Mouse (Mus musculus) midbrain, embryonic 15.5 days (tissue): ENCODE measurements around the gene Ldhd. TPM values are rescaled to one million over a fixed set of nuclear protein-coding genes. Genes with fewer than 3 reads are reported as not detected.

Experiments
- ATAC-seq: fragments of 200-750 bp; cut with Nextera tagmentation; replicated peaks from 2 replicates; pipeline ENCODE4 v1.8.0; 2017; ENCODE audit warnings: moderate TSS enrichment
- H3K27ac ChIP-seq: fragments of 300-500 bp; sonication (generic); 2 replicates; pipeline ENCODE4 v1.5.1; 2015; ENCODE audit warnings: mild to moderate bottlenecking, inconsistent platforms
- H3K27me3 ChIP-seq: fragments of 300-500 bp; sonication (generic); replicated peaks from 2 replicates; pipeline ENCODE4 v1.6.1; 2015; ENCODE audit warnings: inconsistent platforms
- H3K36me3 ChIP-seq: fragments of 300-500 bp; sonication (generic); replicated peaks from 2 replicates; pipeline ENCODE4 v1.6.1; 2015; ENCODE audit warnings: inconsistent platforms
- H3K4me1 ChIP-seq: fragments of 300-500 bp; sonication (generic); 2 replicates; pipeline ENCODE4 v1.6.1; 2015; ENCODE audit warnings: inconsistent platforms
- H3K4me2 ChIP-seq: fragments of 300-500 bp; sonication (generic); 2 replicates; pipeline ENCODE4 v1.6.1; 2015; ENCODE audit warnings: inconsistent platforms, mild to moderate bottlenecking, moderate library complexity
- H3K4me3 ChIP-seq: fragments of 300-500 bp; sonication (generic); 2 replicates; pipeline ENCODE4 v1.5.1; 2015; ENCODE audit warnings: mild to moderate bottlenecking, inconsistent platforms
- H3K9ac ChIP-seq: fragments of 300-500 bp; sonication (generic); 2 replicates; pipeline ENCODE4 v1.6.1; 2015; ENCODE audit warnings: mild to moderate bottlenecking, inconsistent platforms
- H3K9me3 ChIP-seq: fragments of 300-500 bp; sonication (generic); 2 replicates; pipeline ENCODE4 v1.6.1; 2016; ENCODE audit warnings: inconsistent platforms
- WGBS: fragments of 180-500 bp; shearing (Covaris S2); methylation state at CpG from one replicate; pipeline ENCODE4 v1.1.7; 2015; ENCODE audit warnings: mixed read lengths; 5-methylcytosine and 5-hydroxymethylcytosine counted together
- polyA plus RNA-seq: library from polyadenylated mRNA; unstranded; fragments of >200 nt; fragmentation: Nextera tagmentation; extraction: Ambion mirVana; gene quantifications from 2 replicates; pipeline ENCODE4 v1.2.1, GENCODE M21; 2015

Ldhd gene
- polyA plus RNA-seq, result 0.71 and 0.82 TPM in 2 replicates

DNA sequence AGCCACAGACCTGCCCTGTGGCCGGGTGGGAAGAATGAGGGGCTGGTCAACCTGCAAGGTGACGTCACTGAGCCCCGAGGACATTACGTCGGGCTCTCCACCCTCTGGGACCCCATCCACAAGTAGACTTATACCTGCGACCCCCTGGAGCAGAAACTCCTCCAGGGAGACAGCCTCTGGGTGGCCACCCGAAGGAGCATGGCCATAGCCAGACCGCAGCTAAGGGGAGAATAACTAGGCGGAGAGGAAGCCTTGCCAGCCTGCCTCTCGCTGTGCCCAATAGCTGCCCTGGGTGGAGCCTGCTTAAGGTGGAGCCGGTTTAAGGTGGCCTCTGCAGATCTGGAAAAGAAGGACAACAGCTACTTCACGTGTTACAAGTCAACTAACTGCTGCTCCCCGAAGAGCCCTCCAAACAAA is at the start of gene Ldhd:
Gene Ldhd (minus strand): TSS at position 270 of the 417 bp plus-strand sequence.
- Histone ChIP-seq H3K27ac (no peak within 1 kb of the TSS), H3K36me3 (no peaks in the 10 kb centered on the region), H3K4me2 (peak within 1 kb of the TSS; percentile 42), H3K4me1 (peaks cover 6% of the 10 kb centered on the region; the same call in 1 of the 2 replicates), H3K27me3 (no peaks in the 10 kb centered on the region), H3K4me3 (peak within 1 kb of the TSS; percentile 27), H3K9me3 (no peaks in the 10 kb centered on the region), H3K9ac (no peak within 1 kb of the TSS)
- no peak; the same call in 1 of the 2 replicates for ATAC-seq
- 29% methylated on average over 13 of the region's 13 CpGs for WGBS

- no peak for ATAC-seq
- Histone ChIP-seq H3K9me3 (no peaks in the 10 kb centered on the region), H3K4me1 (no peaks in the 10 kb centered on the region), H3K4me2 (no peak overlapping the region), H3K4me3 (no peak overlapping the region), H3K27me3 (no peaks in the 10 kb centered on the region), H3K9ac (no peak overlapping the region), H3K27ac (no peak overlapping the region), H3K36me3 (no peaks in the 10 kb centered on the region)
- 90% methylated on average over 7 of the region's 7 CpGs for WGBS
Observed at GRCm38 (mm10) chr8:111678848-111679247, 48.7 kb upstream of the Ldhd start.

DNA sequence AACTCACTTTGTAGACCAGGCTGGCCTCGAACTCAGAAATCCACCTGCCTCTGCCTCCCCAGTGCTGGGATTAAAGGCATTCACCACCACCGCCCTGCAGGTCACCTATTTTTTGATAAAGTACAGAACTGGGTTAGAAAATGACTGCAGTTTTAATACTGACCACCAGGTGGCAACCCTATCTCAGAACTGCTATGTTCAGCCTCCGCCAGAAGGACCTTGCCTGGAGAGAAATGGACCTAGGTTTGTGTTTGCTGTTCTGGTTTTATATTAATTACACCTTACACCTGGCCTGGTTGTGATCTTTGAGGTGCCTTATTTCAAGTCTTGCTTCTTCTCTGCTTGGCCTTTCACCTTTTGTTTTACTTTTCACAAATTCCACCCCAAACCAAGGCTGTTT is 47.9 kb upstream of the Ldhd start:
- no peak overlapping the region for H3K27ac ChIP-seq
- WGBS, result 33% methylated on average over 3 of the region's 3 CpGs
- no peaks in the 10 kb centered on the region for H3K4me1 ChIP-seq
- peak; percentile 33; the same call in 1 of the 2 replicates for ATAC-seq
- H3K4me2 ChIP-seq, result no peak overlapping the region
- H3K9me3 ChIP-seq, result no peaks in the 10 kb centered on the region
- no peaks in the 10 kb centered on the region for H3K36me3 ChIP-seq
- H3K27me3 ChIP-seq, result no peaks in the 10 kb centered on the region
- no peak overlapping the region for H3K4me3 ChIP-seq
- H3K9ac ChIP-seq, result no peak overlapping the region

DNA sequence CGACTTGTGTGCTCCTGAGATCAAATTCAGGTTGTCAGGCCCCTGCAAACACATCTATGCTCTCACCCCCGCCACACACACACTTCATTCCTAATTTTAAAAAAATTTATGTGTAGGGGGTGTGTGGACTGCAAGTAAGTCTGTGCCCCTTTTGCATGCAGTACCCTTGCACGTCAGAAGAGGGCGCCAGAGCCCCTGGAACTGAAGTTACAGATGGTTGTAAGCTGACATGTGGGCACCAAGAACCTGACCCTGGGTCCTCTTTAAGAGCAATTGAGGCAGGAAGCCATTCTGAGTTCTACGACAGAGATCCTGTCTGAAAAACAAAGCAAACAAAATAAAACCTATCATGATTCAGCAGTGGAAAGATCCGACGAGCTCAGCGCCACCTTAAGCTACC is 46.1 kb upstream of the Ldhd start:
- 82% methylated on average over 8 of the region's 8 CpGs for WGBS
- Histone ChIP-seq H3K36me3 (no peaks in the 10 kb centered on the region), H3K27ac (no peak overlapping the region), H3K4me3 (no peak overlapping the region), H3K27me3 (no peaks in the 10 kb centered on the region), H3K9ac (no peak overlapping the region), H3K9me3 (no peaks in the 10 kb centered on the region), H3K4me2 (no peak overlapping the region), H3K4me1 (no peaks in the 10 kb centered on the region)
- no peak for ATAC-seq

- Histone ChIP-seq H3K36me3 (peaks cover 21% of the 10 kb centered on the region), H3K27ac (no peak overlapping the region), H3K9me3 (no peaks in the 10 kb centered on the region), H3K9ac (no peak overlapping the region), H3K27me3 (no peaks in the 10 kb centered on the region), H3K4me1 (no peaks in the 10 kb centered on the region), H3K4me2 (no peak overlapping the region), H3K4me3 (no peak overlapping the region)
- no peak for ATAC-seq
- 95% methylated on average over 2 of the region's 2 CpGs for WGBS
Observed at GRCm38 (mm10) chr8:111666751-111667150, 36.6 kb upstream of the Ldhd start.

DNA sequence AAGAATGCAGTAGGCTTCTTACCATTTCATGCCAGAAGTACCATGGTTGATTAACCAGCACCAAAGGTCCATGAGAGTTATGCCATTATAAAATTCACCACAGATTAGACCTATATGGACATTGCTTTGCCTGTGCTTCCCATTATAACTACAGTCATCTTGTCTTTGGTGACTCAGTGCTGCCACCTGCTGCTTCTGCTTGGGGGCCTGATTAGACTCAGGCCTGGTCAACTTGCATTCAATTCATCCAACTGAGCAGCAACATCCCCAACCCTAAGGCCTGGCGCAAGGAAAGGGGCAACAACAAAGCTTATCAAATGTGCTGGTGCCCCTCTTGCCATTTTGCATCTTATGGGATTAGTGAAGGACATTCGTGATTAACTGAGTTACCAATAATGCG is 32.3 kb upstream of the Ldhd start:
- 89% methylated on average over 3 of the region's 3 CpGs for WGBS
- Histone ChIP-seq H3K4me3 (no peak overlapping the region), H3K36me3 (no peaks in the 10 kb centered on the region), H3K27me3 (no peaks in the 10 kb centered on the region), H3K9ac (no peak overlapping the region), H3K4me1 (no peaks in the 10 kb centered on the region), H3K4me2 (no peak overlapping the region), H3K27ac (no peak overlapping the region), H3K9me3 (no peaks in the 10 kb centered on the region)
- ATAC-seq, result no peak

DNA sequence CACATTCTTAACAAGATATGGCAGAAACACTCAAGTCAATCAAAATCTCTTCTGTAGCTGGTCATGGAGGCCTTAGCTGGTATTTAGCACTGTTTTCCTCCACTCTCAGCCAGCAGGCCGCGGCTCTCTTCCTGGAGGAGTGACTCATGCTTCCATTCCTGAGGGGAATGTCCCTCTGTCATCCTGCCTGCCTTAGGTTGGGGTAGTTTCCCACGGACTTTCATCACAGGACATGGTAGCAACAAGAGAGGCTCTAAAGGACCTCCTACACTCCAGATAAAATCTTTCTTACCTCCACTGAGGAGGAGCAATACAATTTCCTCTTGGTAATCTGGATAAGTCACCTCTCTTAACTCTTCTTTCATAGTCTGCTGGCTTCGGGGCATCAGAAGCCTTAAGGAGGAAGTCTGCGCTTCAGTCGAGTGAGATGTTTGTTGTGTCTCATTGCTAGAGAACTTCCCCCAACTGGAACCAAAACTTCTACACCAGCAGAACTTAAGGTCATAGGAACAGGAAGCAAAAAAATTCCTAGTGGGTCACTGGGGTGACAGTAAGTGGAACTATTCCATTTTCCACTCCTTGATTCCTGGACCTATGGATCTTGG is 28.7 kb upstream of the Ldhd start:
- ATAC-seq, result no peak
- 85% methylated on average over 6 of the region's 6 CpGs for WGBS

GRCm38 (mm10) chr8:111657312-111657854 is 27.2 kb upstream of the Ldhd start:
- no peak for ATAC-seq
- Histone ChIP-seq H3K27me3 (no peaks in the 10 kb centered on the region), H3K36me3 (no peaks in the 10 kb centered on the region), H3K4me2 (no peak overlapping the region), H3K4me1 (no peaks in the 10 kb centered on the region), H3K4me3 (no peak overlapping the region), H3K27ac (no peak overlapping the region), H3K9ac (no peak overlapping the region), H3K9me3 (no peaks in the 10 kb centered on the region)
- 54% methylated on average over 1 of the region's 1 CpGs for WGBS

More for the DNA sequence above, 28.7 kb upstream of the Ldhd start:
- Histone ChIP-seq H3K27ac (no peak overlapping the region), H3K36me3 (no peaks in the 10 kb centered on the region), H3K4me1 (no peaks in the 10 kb centered on the region), H3K4me2 (no peak overlapping the region), H3K27me3 (no peaks in the 10 kb centered on the region), H3K4me3 (no peak overlapping the region), H3K9ac (no peak overlapping the region), H3K9me3 (no peaks in the 10 kb centered on the region)

DNA sequence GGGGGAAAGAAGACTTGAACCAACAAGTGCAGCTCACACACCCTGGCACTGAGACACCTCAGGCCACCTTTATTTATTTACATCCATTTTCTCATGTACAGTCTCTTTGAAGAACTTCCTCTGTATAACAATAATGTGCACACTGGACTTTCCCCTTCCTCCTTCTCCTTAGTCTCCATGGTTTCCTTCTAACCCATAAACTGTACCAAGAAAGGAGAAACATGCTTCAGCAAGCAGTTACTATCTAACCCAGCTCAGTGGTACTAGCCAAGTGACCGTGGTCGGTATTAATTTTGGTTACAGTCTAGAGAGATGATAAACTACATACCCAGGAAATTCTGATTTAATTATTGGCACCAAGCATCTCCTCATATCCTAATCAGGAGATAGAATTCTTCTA is 23.4 kb upstream of the Ldhd start:
- Histone ChIP-seq H3K36me3 (no peaks in the 10 kb centered on the region), H3K9ac (no peak overlapping the region), H3K27ac (no peak overlapping the region), H3K4me3 (no peak overlapping the region), H3K4me2 (no peak overlapping the region), H3K27me3 (no peaks in the 10 kb centered on the region), H3K9me3 (no peaks in the 10 kb centered on the region), H3K4me1 (no peaks in the 10 kb centered on the region)
- 96% methylated on average over 2 of the region's 2 CpGs for WGBS
- no peak for ATAC-seq

DNA sequence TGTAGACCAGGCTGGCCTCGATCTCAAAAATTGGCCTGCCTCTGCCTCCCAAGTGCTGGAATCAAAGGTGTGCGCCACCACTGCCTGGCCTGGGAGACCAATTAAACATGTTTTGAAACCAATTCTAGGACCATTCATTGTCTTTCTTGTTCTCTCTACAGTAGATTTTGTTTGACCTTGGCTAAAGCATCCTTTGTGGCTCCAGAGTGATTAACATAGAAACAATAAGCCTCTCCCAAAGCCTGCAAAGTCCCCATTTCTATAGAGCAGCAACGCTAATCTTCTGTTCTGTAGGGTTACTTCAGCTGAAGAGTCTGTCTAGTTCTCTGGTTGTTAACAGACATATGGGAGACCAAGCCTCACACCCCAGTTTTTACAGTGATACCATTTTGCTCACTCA is 20.5 kb upstream of the Ldhd start:
- no peak overlapping the region for H3K9ac ChIP-seq
- no peaks in the 10 kb centered on the region for H3K27me3 ChIP-seq
- no peak for ATAC-seq
- no peaks in the 10 kb centered on the region for H3K36me3 ChIP-seq
- no peak overlapping the region for H3K4me2 ChIP-seq
- no peaks in the 10 kb centered on the region for H3K9me3 ChIP-seq
- H3K27ac ChIP-seq, result no peak overlapping the region
- H3K4me1 ChIP-seq, result no peaks in the 10 kb centered on the region
- 70% methylated on average over 3 of the region's 3 CpGs for WGBS
- H3K4me3 ChIP-seq, result no peak overlapping the region

- H3K27me3 ChIP-seq, result no peaks in the 10 kb centered on the region
- H3K4me1 ChIP-seq, result peaks cover 7% of the 10 kb centered on the region
- no peaks in the 10 kb centered on the region for H3K36me3 ChIP-seq
- no peak overlapping the region for H3K4me3 ChIP-seq
- no peak overlapping the region for H3K4me2 ChIP-seq
- H3K9me3 ChIP-seq, result no peaks in the 10 kb centered on the region
- WGBS, result 69% methylated on average over 2 of the region's 2 CpGs
- no peak overlapping the region for H3K9ac ChIP-seq
- no peak overlapping the region for H3K27ac ChIP-seq
- no peak for ATAC-seq
Observed at GRCm38 (mm10) chr8:111648834-111649233, 18.7 kb upstream of the Ldhd start.

GRCm38 (mm10) chr8:111645715-111646114 is 15.5 kb upstream of the Ldhd start:
- Histone ChIP-seq H3K9me3 (no peaks in the 10 kb centered on the region), H3K4me3 (no peak overlapping the region), H3K27me3 (no peaks in the 10 kb centered on the region), H3K4me1 (peaks cover 15% of the 10 kb centered on the region), H3K9ac (no peak overlapping the region), H3K4me2 (no peak overlapping the region), H3K27ac (no peak overlapping the region), H3K36me3 (no peaks in the 10 kb centered on the region)
- 96% methylated on average over 8 of the region's 8 CpGs for WGBS
- ATAC-seq, result no peak
